Mouse (Mus musculus): ENCODE measurements at regions not wholly inside any gene's neighbourhood (a gene's known extent, or its start where the extent isn't known, plus 50 kb on each side); places are given as distances from the start of the nearest gene placed in this dataset.

DNA sequence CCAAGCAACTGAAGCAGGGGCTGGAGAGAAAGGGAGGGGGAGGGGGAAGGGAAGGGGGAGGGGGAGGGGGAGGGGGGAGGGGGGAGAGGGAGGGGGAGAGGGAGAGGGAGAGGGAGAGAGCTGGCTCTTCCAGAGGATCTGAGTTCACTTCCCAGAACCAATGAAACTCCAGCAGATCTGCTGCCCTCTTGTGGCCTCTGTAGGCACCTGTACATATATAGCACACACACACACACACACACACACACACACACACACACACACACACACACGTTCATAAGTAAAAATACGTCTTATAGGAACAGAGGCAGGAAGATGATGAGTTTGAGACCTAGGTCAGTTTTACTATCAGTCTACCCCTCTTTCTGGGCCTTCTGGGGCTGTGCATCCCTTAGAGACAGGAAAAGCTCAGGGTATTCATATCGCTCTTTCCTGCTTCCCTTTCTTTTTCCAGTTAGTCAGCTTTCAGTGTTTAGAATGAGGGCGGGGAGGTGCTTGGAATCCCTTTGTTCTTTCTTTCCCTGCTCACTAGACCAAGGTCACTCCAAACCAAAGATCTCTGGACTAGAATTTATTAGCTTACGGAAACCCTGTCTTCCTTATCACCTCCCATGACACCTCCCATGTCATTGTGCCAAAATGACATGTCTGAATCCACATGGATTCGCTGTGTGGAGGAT lies 130.7 kb downstream of the Slc30a10 start:
- TF ChIP-seq ZNF384 (IDR thresholded peaks at IDR 0.05; ENCODE audit: low read depth, low read length) (no peak), ZC3H11A (IDR thresholded peaks at IDR 0.05; ENCODE audit: borderline replicate concordance, low read depth, low read length) (no peak), MAFK (IDR thresholded peaks at IDR 0.05; ENCODE audit: insufficient read depth, low read depth, low read length) (no peak), HCFC1 (IDR thresholded peaks at IDR 0.05; ENCODE audit: borderline replicate concordance, insufficient read depth, low read length) (no peak), CHD2 (IDR thresholded peaks at IDR 0.05; ENCODE audit: low read depth, low read length) (no peak)
